Mouse (Mus musculus) C3H10T1/2 (cell line): Measurements from ENCODE around the gene Pyroxd2. TPM values are rescaled to one million over a fixed set of nuclear protein-coding genes. Genes with fewer than 3 reads are reported as not detected.

Source experiments
- polyA plus RNA-seq, 2 experiments: library from polyadenylated mRNA; unstranded; fragments of >200 nt; fragmentation: generic; extraction: Trizol; gene quantifications; one replicate each; pipeline ENCODE4 v1.2.1; 2012; ENCODE audit warnings: missing spikeins in 2 of 2

The Pyroxd2 gene
- not detected for polyA plus RNA-seq

GRCm38 (mm10) chr19:42752363-42752931 lies at the start of gene Pyroxd2:
Pyroxd2 (minus strand) TSS chr19:42752775.

GRCm38 (mm10) chr19:42779531-42780155 lies 27.1 kb upstream of the Pyroxd2 start, which contains the start of gene Hps1:
Hps1 (minus strand) TSS chr19:42779978.

Other genes starting within 250 kb of the Pyroxd2 start
- 1 to 10 TPM in 1 of 2 experiments, under 1 TPM in 1; 0.75 to 7.7 TPM for gene R3hcc1l, start 234.0 kb downstream of the Pyroxd2 start, polyA plus RNA-seq
- gene Loxl4, start 140.0 kb downstream of the Pyroxd2 start, polyA plus RNA-seq: 10 to 100 TPM; 11.2 to 12.6 TPM
- gene Hps1, start 27.2 kb upstream of the Pyroxd2 start, polyA plus RNA-seq: 10 to 100 TPM in 1 of 2 experiments, 1 to 10 TPM in 1; 6.7 to 12.5 TPM